Mouse (Mus musculus) liver, postnatal 0 days (tissue): Measurements from ENCODE around the gene 1700018F24Rik. TPM values are rescaled to one million over a fixed set of nuclear protein-coding genes. Genes with fewer than 3 reads are reported as not detected.
"Not testable (repeated sequence)": the region's sequence is repeated elsewhere in the genome, so short reads cannot be mapped to it uniquely, and the experiment has no call there.

Source experiments
- ATAC-seq: fragments of 200-750 bp; cut with Nextera tagmentation; 2 replicates; pipeline ENCODE4 v1.8.0; 2017; ENCODE audit warnings: mild to moderate bottlenecking, moderate library complexity
- DNase-seq: peaks from one replicate; pipeline ENCODE4 v3.0.0-alpha.2; 2016
- H3K27ac ChIP-seq: fragments of 300-500 bp; sonication (generic); 2 replicates; pipeline ENCODE4 v1.5.1; 2014; ENCODE audit warnings: antibody characterized with exemption, moderate library complexity, mild to moderate bottlenecking, low read depth
- H3K27me3 ChIP-seq: fragments of 300-500 bp; sonication (generic); 2 replicates; pipeline ENCODE4 v1.6.1; 2014; ENCODE audit warnings: low read length, control low read depth, mixed read lengths; ENCODE audit not compliant: insufficient read depth
- H3K36me3 ChIP-seq: fragments of 300-500 bp; sonication (generic); replicated peaks from 2 replicates; pipeline ENCODE4 v1.6.1; 2014; ENCODE audit warnings: mild to moderate bottlenecking, control low read depth, low read length, moderate library complexity, mixed read lengths; ENCODE audit not compliant: insufficient read depth
- H3K4me1 ChIP-seq: fragments of 300-500 bp; sonication (generic); 2 replicates; pipeline ENCODE4 v1.6.1; 2014; ENCODE audit warnings: antibody characterized with exemption, mild to moderate bottlenecking, control low read depth; ENCODE audit not compliant: insufficient read depth
- H3K4me2 ChIP-seq: fragments of 300-500 bp; sonication (generic); 2 replicates; pipeline ENCODE4 v1.6.1; 2014; ENCODE audit warnings: low read depth, mild to moderate bottlenecking, low read length, moderate library complexity, mixed read lengths
- H3K4me3 ChIP-seq: fragments of 300-500 bp; sonication (generic); 2 replicates; pipeline ENCODE4 v1.5.1; 2014; ENCODE audit warnings: low read depth, low read length
- H3K9ac ChIP-seq: fragments of 300-500 bp; sonication (generic); replicated peaks from 2 replicates; pipeline ENCODE4 v1.6.1; 2014; ENCODE audit warnings: mild to moderate bottlenecking, moderate library complexity
- H3K9me3 ChIP-seq: fragments of 300-500 bp; sonication (generic); 2 replicates; pipeline ENCODE4 v1.6.1; 2016; ENCODE audit warnings: mild to moderate bottlenecking, control low read depth, low read length, mixed read lengths
- CTCF ChIP-seq: sonication (generic); IDR thresholded peaks from 2 replicates; pipeline ENCODE4 v1.5.1; 2016; ENCODE audit warnings: antibody characterized with exemption, low read depth
- EP300 ChIP-seq: IDR thresholded peaks from 2 replicates; pipeline ENCODE4 v1.6.1; 2016; ENCODE audit warnings: antibody characterized with exemption, low read depth, mild to moderate bottlenecking
- WGBS: fragments of 180-500 bp; shearing (Covaris S2); extraction: QIAGEN DNeasy Blood & Tissue Kit; methylation state at CpG from one replicate; pipeline ENCODE4 v1.1.7; 2014; ENCODE audit not compliant: insufficient replicate concordance; 5-methylcytosine and 5-hydroxymethylcytosine counted together
- polyA plus RNA-seq: library from polyadenylated mRNA; unstranded; fragments of >200 nt; fragmentation: Nextera tagmentation; extraction: Ambion mirVana; gene quantifications from 2 replicates; pipeline ENCODE4 v1.2.1, GENCODE M21; 2015

The 1700018F24Rik gene
- not detected in 2 replicates for polyA plus RNA-seq

DNA sequence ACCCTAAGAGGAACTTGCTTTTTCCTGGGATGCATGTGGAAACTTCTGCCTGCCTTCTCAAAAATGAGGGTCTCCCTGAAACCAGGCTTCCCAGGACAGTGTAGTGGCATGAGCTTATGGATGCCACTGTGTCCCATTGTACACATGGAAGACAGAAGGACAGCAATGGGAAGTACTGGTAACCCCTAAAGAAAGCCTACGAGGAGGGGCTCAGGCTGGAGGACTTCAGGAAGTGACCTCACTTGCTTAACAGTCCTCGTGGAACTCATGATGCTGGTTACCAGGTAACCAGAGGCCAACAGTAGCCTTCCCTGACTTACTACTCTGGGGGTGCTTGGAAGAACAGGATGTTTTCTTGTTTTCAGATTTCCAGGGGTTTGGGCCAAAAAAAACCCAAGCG lies at the start of gene 1700018F24Rik:
1700018F24Rik (plus strand) TSS at position 301 of the 400 bp plus-strand sequence.
- H3K9ac ChIP-seq, H3K27ac ChIP-seq, H3K9me3 ChIP-seq, H3K4me1 ChIP-seq, DNase-seq, H3K27me3 ChIP-seq, ATAC-seq, H3K4me3 ChIP-seq, H3K4me2 ChIP-seq, H3K36me3 ChIP-seq: not testable (repeated sequence)
- 44% methylated on average over 3 of the region's 3 CpGs for WGBS

DNA sequence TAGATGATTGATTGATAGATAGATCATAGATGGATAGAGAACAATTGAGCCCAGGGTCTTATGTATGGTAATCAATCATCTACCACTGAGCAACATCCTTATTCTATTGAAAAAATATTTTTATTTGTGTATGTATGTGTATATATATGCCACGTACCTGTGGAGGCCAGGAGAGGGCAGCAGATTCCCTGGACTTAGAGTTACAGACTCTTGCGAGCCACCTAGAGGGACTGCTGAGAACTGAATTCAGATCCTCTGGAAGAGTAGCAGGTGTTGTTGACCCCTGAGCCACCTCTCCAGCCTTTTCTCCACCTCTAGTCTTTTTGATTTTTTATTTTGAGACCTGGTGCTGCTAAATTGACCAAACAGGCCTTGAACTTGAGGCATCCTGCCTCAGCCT lies 44.3 kb upstream of the 1700018F24Rik start:
- no peaks in the 10 kb centered on the region for H3K36me3 ChIP-seq
- H3K9ac ChIP-seq, result no peak overlapping the region
- no peaks in the 10 kb centered on the region for H3K9me3 ChIP-seq
- peak; percentile 63 for TF ChIP-seq CTCF
- TF ChIP-seq EP300, result no peak
- no peak overlapping the region for H3K27ac ChIP-seq
- H3K4me1 ChIP-seq, result no peaks in the 10 kb centered on the region
- no peak for ATAC-seq
- WGBS, result 44% methylated on average over 2 of the region's 2 CpGs
- no peaks in the 10 kb centered on the region for H3K27me3 ChIP-seq
- no peak overlapping the region for H3K4me3 ChIP-seq
- no peak overlapping the region for H3K4me2 ChIP-seq
- peak; percentile 40 for DNase-seq

DNA sequence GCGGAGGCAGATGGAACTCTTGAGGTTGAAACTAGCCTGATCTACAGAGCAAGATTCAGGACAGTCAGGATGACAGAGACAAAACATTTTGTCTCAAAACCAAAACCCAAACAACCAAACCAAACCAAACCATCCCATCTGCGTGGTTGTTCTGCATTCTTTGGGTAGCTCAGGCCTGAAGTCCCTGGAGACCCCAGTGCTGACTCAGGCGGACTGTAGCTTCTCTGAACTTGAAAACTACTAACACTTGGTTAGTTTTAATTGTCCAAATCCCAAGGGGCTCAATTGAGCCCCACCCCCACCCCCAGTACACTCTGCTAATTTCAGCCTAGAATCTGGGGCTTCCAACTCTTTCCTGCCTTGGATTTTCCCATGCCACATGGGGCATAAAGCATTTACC lies 39.4 kb upstream of the 1700018F24Rik start:
- TF ChIP-seq CTCF, result no peak
- Histone ChIP-seq H3K4me2 (no peak overlapping the region), H3K9ac (no peak overlapping the region), H3K9me3 (no peaks in the 10 kb centered on the region), H3K36me3 (no peaks in the 10 kb centered on the region), H3K27me3 (no peaks in the 10 kb centered on the region), H3K4me1 (no peaks in the 10 kb centered on the region), H3K4me3 (no peak overlapping the region), H3K27ac (no peak overlapping the region)
- DNase-seq (no peak), ATAC-seq (no peak)
- 72% methylated on average over 3 of the region's 3 CpGs for WGBS

DNA sequence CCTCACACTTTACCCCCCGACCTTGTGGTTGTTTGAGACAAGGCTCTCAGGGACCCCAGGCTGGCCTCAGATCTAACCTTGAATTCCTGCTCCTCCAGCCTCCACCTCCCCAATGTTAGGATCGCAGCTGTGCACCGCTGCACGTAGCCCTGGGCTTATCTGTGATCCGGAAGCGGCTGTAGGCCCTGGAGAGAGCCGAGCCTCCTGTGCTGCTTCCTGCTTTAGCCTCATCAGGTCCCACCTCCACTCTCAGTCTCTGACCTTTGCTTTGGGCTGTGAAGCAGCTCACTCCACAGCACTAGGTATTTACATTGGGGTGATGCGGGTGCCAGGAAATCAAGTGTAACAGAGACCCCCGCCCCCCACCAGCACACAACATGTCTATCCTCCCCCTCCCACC lies 38.3 kb upstream of the 1700018F24Rik start:
- Histone ChIP-seq H3K36me3 (no peaks in the 10 kb centered on the region), H3K4me3 (no peak overlapping the region), H3K9ac (no peak overlapping the region), H3K4me2 (no peak overlapping the region), H3K9me3 (no peaks in the 10 kb centered on the region), H3K4me1 (no peaks in the 10 kb centered on the region), H3K27ac (no peak overlapping the region), H3K27me3 (no peaks in the 10 kb centered on the region)
- TF ChIP-seq CTCF (no peak), EP300 (no peak)
- DNase-seq (no peak), ATAC-seq (no peak)
- 49% methylated on average over 9 of the region's 9 CpGs for WGBS

DNA sequence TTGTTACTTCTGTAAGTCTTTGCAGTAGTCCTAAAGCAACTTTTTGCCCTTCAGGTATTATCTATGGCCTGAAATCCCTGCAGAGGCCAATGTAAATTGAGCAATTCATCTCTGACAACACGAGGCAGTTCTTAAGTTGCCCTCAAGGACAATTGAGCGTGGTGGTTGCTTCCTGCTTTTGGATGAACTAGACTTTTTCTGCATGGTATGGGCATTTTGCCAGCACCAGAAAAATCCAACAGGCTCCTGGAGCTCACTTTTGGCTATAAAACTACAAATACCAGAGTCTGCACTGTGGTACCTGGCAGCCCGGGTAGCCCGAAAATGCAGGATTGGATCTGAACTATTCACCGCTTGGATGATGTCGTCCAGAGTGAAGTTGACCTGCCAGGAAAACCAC lies 37.2 kb upstream of the 1700018F24Rik start:
- H3K27me3 ChIP-seq, result no peaks in the 10 kb centered on the region
- no peak overlapping the region for H3K9ac ChIP-seq
- ATAC-seq (no peak), DNase-seq (no peak)
- no peaks in the 10 kb centered on the region for H3K36me3 ChIP-seq
- no peak overlapping the region for H3K4me2 ChIP-seq
- no peak overlapping the region for H3K27ac ChIP-seq
- WGBS, result 66% methylated on average over 6 of the region's 6 CpGs
- H3K4me3 ChIP-seq, result no peak overlapping the region
- no peaks in the 10 kb centered on the region for H3K9me3 ChIP-seq
- no peaks in the 10 kb centered on the region for H3K4me1 ChIP-seq
- TF ChIP-seq EP300 (no peak), CTCF (no peak)

DNA sequence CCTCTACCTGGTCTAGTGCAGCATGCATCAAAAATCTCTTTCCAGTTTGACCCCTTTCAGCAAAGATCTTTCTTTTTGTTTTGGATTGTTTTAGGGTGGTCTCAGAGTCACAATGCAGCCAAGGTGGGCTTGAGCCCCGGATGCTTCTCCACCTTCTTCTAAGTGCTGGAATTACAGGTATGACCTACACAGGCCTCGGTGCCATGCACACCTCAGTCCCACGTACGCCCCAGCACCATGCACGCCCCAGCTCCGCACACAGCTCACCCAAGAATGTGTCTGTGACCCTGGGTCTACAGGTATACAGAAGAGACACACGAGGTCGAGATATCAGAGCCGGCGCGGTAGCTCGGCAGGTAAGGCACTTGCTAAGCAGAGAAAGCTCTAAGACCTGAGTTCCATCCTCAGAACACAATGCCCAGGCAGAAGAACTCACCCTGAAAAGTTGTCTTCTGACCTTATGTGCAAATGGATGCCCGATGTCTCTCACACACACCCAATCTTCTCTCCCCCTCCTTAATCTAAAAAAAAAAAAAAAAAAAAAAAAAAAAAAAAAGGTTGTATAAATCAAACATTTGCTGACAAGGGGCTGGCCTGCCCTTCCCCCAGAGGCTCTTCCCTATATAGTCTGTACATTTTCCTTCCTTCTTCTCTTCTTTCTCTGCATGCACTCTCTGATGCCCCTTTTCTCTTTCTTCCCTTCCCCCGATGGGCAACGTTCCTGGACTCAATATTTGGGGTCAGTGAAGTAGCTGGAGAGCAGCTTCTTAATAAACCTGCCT lies 33.7 kb upstream of the 1700018F24Rik start:
- Histone ChIP-seq H3K9ac (no peak overlapping the region), H3K27me3 (no peaks in the 10 kb centered on the region), H3K4me1 (no peaks in the 10 kb centered on the region), H3K4me3 (no peak overlapping the region), H3K27ac (no peak overlapping the region), H3K4me2 (no peak overlapping the region), H3K36me3 (no peaks in the 10 kb centered on the region), H3K9me3 (no peaks in the 10 kb centered on the region)
- TF ChIP-seq EP300 (no peak), CTCF (no peak)
- no peak for DNase-seq
- WGBS, result 81% methylated on average over 15 of the region's 15 CpGs
- ATAC-seq, result no peak

DNA sequence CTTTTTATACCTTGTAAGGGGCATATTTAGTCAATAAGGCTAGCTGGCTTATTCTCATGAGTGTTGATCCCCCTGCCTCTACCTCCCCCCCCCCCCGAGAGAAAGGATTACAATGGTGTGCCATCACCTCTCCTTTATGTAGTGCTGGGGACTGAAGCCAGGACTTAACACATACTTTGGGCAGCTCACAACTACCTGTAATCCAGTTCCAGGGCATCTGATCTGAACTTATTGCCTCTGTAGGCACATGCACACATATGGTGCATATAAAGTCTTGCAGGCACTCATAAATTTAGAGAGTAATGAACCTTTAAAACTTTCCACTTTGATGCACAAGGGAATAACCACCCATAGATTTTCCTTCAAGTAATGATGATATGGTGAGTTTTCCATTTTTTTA lies 28.5 kb upstream of the 1700018F24Rik start:
- WGBS, result 92% methylated on average over 1 of the region's 1 CpGs
- Histone ChIP-seq H3K4me1 (no peaks in the 10 kb centered on the region), H3K9me3 (no peaks in the 10 kb centered on the region), H3K4me2 (no peak overlapping the region), H3K36me3 (no peaks in the 10 kb centered on the region), H3K9ac (no peak overlapping the region), H3K4me3 (no peak overlapping the region), H3K27me3 (no peaks in the 10 kb centered on the region), H3K27ac (no peak overlapping the region)
- TF ChIP-seq CTCF (no peak), EP300 (no peak)
- DNase-seq (no peak), ATAC-seq (no peak)
